Mouse (Mus musculus) G1E (cell line): ENCODE data around the gene Gm27027. TPM values are rescaled to one million over a fixed set of nuclear protein-coding genes. Genes with fewer than 3 reads are reported as not detected.

Experiments used
- ATAC-seq: 2 replicates; pipeline ENCODE4 v1.8.0; 2016; ENCODE audit warnings: mild to moderate bottlenecking; ENCODE audit not compliant: insufficient number of reproducible peaks, poor library complexity, low FRiP score, severe bottlenecking; ENCODE audit errors: extremely low read depth
- DNase-seq: peaks from one replicate; pipeline ENCODE4 v3.0.0; 2012; ENCODE audit warnings: low spot score
- H3K27me3 ChIP-seq: 2 replicates; pipeline ENCODE4 v1.6.1; 2012; ENCODE audit warnings: mild to moderate bottlenecking, low read length, inconsistent platforms; ENCODE audit not compliant: insufficient read depth
- H3K36me3 ChIP-seq: replicated peaks from 2 replicates; pipeline ENCODE3; 2012; ENCODE audit warnings: mild to moderate bottlenecking, inconsistent platforms
- H3K4me1 ChIP-seq: 2 replicates; pipeline ENCODE4 v1.6.1; 2012; ENCODE audit warnings: low read depth, low read length, inconsistent platforms, mixed read lengths; ENCODE audit not compliant: insufficient read depth
- H3K4me3 ChIP-seq: 2 replicates; pipeline ENCODE4 v1.5.1; 2012; ENCODE audit warnings: low read depth, mild to moderate bottlenecking, inconsistent platforms, low read length, moderate library complexity, mixed read lengths
- H3K9me3 ChIP-seq: replicated peaks from 2 replicates; pipeline ENCODE4 v1.6.1; 2012; ENCODE audit warnings: inconsistent platforms
- CTCF ChIP-seq: IDR thresholded peaks from 2 replicates; pipeline ENCODE4 v1.5.1; 2012; ENCODE audit warnings: low read depth, low read length, inconsistent platforms, mixed read lengths
- GATA1 ChIP-seq: IDR thresholded peaks from 2 replicates; pipeline ENCODE4 v1.6.1; 2012; ENCODE audit warnings: borderline replicate concordance, low read length, inconsistent platforms, mixed read lengths
- GATA2 ChIP-seq: IDR thresholded peaks from 2 replicates; pipeline ENCODE4 v1.6.1; 2012; ENCODE audit warnings: low read depth, low read length, inconsistent platforms, borderline replicate concordance
- POLR2AphosphoS5 ChIP-seq: IDR thresholded peaks from 2 replicates; pipeline ENCODE4 v1.6.1; 2012; ENCODE audit warnings: low read depth, low read length, inconsistent platforms; ENCODE audit not compliant: insufficient replicate concordance
- TAL1 ChIP-seq: conservative IDR thresholded peaks from 2 replicates; pipeline ENCODE4 v1.6.1; 2012; ENCODE audit warnings: low read depth, low read length, inconsistent platforms, mixed read lengths
- polyA plus RNA-seq: library from polyadenylated mRNA; stranded (reverse); fragments of >175 nt; gene quantifications from 2 replicates; pipeline ENCODE4 v1.2.3, GENCODE M21; 2012
- total RNA-seq, 2 experiments: library from RNA; stranded (forward) in 1 of 2; stranded (reverse) in 1 of 2; fragments of 200-1000 nt in 1 of 2; fragments of >200 nt in 1 of 2; fragmentation: Nextera tagmentation in 1 of 2; gene quantifications; 2 replicates each; pipeline ENCODE4 v1.2.3; 2014 to 2017

Gm27027 gene
- total and polyA plus RNA-seq, 3 experiments, result not detected

DNA sequence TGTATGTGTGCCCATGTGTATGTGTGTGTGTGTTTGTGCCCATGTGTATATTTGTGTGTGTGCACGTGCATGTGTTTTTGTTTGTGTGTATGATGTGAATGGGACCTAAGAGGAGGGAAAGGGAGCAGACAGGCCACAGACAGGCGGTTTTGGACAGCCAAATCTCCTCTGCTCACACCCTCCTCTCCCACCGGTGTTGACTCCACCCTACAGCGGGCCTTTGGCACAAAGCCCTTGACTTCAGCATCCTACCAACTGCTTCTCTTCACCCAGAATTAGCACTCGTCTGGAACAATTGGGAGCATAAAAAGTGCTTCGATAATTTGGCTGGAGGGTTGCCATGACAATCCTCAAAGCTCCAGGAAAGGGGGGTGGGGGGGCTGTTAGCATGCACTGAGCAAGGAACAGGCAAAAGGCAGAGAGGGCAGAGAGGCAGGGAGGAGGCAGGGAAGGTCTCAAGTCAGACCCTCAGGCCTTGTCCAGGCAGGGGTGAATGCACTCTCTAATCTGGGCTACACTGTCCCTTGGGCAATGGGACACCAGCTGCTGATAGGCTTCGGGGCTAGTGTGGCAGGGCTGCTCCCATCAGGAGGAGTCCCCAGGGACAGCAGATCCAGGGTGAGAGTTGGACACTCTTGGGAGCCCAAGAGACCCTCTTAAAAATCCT lies 31.5 kb downstream of the Gm27027 start:
- Histone ChIP-seq H3K27me3 (peaks cover 6% of the 10 kb centered on the region; the same call in 1 of the 2 replicates), H3K4me3 (no peak overlapping the region), H3K36me3 (no peaks in the 10 kb centered on the region), H3K9me3 (no peaks in the 10 kb centered on the region), H3K4me1 (no peaks in the 10 kb centered on the region)
- ATAC-seq, result no peak
- DNase-seq, result no peak
- TF ChIP-seq CTCF, result no peak
- TF ChIP-seq GATA2, result no peak
- no peak for TF ChIP-seq TAL1

DNA sequence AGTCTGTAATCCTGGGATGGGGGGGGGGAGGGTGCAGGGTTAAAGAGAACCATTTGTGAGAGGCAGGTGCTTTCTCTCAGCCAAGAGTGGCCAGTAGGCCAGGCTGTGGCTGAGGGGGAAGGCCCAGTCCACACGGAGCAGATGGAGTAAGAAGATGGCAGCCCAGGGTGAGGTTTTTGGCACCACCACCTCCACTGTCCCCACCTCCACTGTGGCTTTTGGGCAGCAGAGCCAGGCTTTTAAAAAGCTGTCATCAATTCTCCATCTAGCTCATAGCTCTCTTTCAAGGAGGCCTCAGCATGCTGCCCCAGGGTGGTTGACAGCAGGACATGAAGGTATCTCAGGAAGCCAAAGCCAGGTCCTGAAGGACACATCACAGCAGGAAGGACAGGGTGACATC lies 32.4 kb downstream of the Gm27027 start:
- H3K4me1 ChIP-seq, result no peaks in the 10 kb centered on the region
- H3K36me3 ChIP-seq, result no peaks in the 10 kb centered on the region
- DNase-seq, result no peak
- ATAC-seq, result no peak
- TF ChIP-seq GATA1 (no peak), CTCF (no peak), TAL1 (no peak), POLR2AphosphoS5 (no peak), GATA2 (no peak)
- no peaks in the 10 kb centered on the region for H3K9me3 ChIP-seq
- H3K27me3 ChIP-seq, result peaks cover 6% of the 10 kb centered on the region; the same call in 1 of the 2 replicates
- H3K4me3 ChIP-seq, result no peak overlapping the region

- no peak for TF ChIP-seq POLR2AphosphoS5
- H3K4me1 ChIP-seq, result no peaks in the 10 kb centered on the region
- H3K27me3 ChIP-seq, result peaks cover 6% of the 10 kb centered on the region; the same call in 1 of the 2 replicates
- H3K36me3 ChIP-seq, result no peaks in the 10 kb centered on the region
- ATAC-seq (no peak), DNase-seq (no peak)
- H3K4me3 ChIP-seq, result no peak overlapping the region
- H3K9me3 ChIP-seq, result peaks cover 3% of the 10 kb centered on the region
Measured at GRCm38 (mm10) chr2:93961716-93962115, 34.4 kb downstream of the Gm27027 start.

- no peaks in the 10 kb centered on the region for H3K36me3 ChIP-seq
- no peak overlapping the region for H3K4me3 ChIP-seq
- TF ChIP-seq CTCF (no peak), GATA1 (no peak), GATA2 (no peak), TAL1 (no peak), POLR2AphosphoS5 (no peak)
- peaks cover 2% of the 10 kb centered on the region; the same call in 1 of the 2 replicates for H3K27me3 ChIP-seq
- no peaks in the 10 kb centered on the region for H3K4me1 ChIP-seq
- DNase-seq (no peak), ATAC-seq (no peak)
- H3K9me3 ChIP-seq, result peaks cover 13% of the 10 kb centered on the region
Measured at GRCm38 (mm10) chr2:93959346-93959745, 36.8 kb downstream of the Gm27027 start.

DNA sequence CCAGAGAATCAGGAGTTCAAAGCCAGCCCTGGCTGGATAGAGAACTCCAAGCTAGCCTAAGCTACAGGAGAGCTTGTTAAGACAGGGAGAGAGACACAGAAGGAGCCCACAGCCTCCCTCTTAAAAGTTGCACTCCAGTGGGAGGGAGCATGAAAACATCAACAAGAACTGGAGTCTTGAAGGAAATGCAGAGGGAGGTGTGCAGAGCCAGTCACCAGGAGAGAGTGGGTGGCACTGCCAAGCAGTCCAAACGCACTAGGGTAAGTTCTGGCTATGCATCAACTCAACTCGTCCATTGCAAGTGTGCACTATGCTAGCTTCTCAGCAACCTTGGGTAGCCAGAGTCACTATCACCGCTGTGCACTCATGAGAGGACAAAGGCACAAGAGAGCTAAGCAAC lies 37.9 kb downstream of the Gm27027 start:
- no peak for DNase-seq
- Histone ChIP-seq H3K4me3 (no peak overlapping the region), H3K4me1 (no peaks in the 10 kb centered on the region), H3K27me3 (peaks cover 2% of the 10 kb centered on the region; the same call in 1 of the 2 replicates), H3K9me3 (peaks cover 13% of the 10 kb centered on the region), H3K36me3 (no peaks in the 10 kb centered on the region)
- no peak for ATAC-seq
- no peak for TF ChIP-seq TAL1
- TF ChIP-seq GATA2, result no peak
- TF ChIP-seq CTCF, result no peak
- TF ChIP-seq GATA1, result no peak
- TF ChIP-seq POLR2AphosphoS5, result no peak

- Histone ChIP-seq H3K27me3 (peaks cover 2% of the 10 kb centered on the region; the same call in 1 of the 2 replicates), H3K4me3 (no peak overlapping the region), H3K9me3 (peaks cover 13% of the 10 kb centered on the region), H3K4me1 (no peaks in the 10 kb centered on the region), H3K36me3 (no peaks in the 10 kb centered on the region)
- no peak for DNase-seq
- ATAC-seq, result no peak
- no peak for TF ChIP-seq CTCF
- no peak for TF ChIP-seq TAL1
- no peak for TF ChIP-seq POLR2AphosphoS5
- TF ChIP-seq GATA2, result no peak
- no peak for TF ChIP-seq GATA1
Measured at GRCm38 (mm10) chr2:93957785-93958175, 38.4 kb downstream of the Gm27027 start.
